Mouse (Mus musculus) intestine, embryonic 14.5 days (tissue): Measurements from ENCODE around the gene Kdm6a. TPM values are rescaled to one million over a fixed set of nuclear protein-coding genes. Genes with fewer than 3 reads are reported as not detected.

Experiments
- ATAC-seq: fragments of 200-750 bp; cut with Nextera tagmentation; replicated peaks from 2 replicates; pipeline ENCODE4 v1.8.0; 2017; ENCODE audit warnings: low read depth, moderate number of reproducible peaks, moderate TSS enrichment, moderate library complexity; ENCODE audit not compliant: low FRiP score, low TSS enrichment
- DNase-seq: peaks from one replicate; pipeline ENCODE4 v3.0.0-alpha.2; 2018; ENCODE audit warnings: low spot score
- H3K27ac ChIP-seq: fragments of 300-500 bp; sonication (generic); 2 replicates; pipeline ENCODE4 v1.5.1; 2014; ENCODE audit warnings: low read depth, mild to moderate bottlenecking, control low read depth
- H3K27me3 ChIP-seq: fragments of 300-500 bp; sonication (generic); replicated peaks from 2 replicates; pipeline ENCODE4 v1.6.1; 2014; ENCODE audit warnings: low read length, control low read depth; ENCODE audit not compliant: control insufficient read depth, insufficient read depth
- H3K36me3 ChIP-seq: fragments of 300-500 bp; sonication (generic); 2 replicates; pipeline ENCODE4 v1.6.1; 2014; ENCODE audit warnings: low read length, control low read depth; ENCODE audit not compliant: control insufficient read depth, insufficient read depth
- H3K4me1 ChIP-seq: fragments of 300-500 bp; sonication (generic); replicated peaks from 2 replicates; pipeline ENCODE4 v1.6.1; 2014; ENCODE audit warnings: low read length, control low read depth, mixed read lengths; ENCODE audit not compliant: control insufficient read depth, insufficient read depth
- H3K4me2 ChIP-seq: fragments of 300-500 bp; sonication (generic); 2 replicates; pipeline ENCODE4 v1.6.1; 2014; ENCODE audit warnings: low read length
- H3K4me3 ChIP-seq: fragments of 300-500 bp; sonication (generic); 2 replicates; pipeline ENCODE4 v1.5.1; 2014; ENCODE audit warnings: low read depth, low read length, control low read depth, mixed read lengths
- H3K9ac ChIP-seq: fragments of 300-500 bp; sonication (generic); 2 replicates; pipeline ENCODE4 v1.6.1; 2014; ENCODE audit warnings: mild to moderate bottlenecking, low read length
- H3K9me3 ChIP-seq: fragments of 300-500 bp; sonication (generic); 2 replicates; pipeline ENCODE4 v1.6.1; 2016; ENCODE audit warnings: low read length, control low read depth; ENCODE audit not compliant: control insufficient read depth
- WGBS: fragments of 180-500 bp; shearing (Covaris S2); extraction: QIAGEN DNeasy Blood & Tissue Kit; methylation state at CpG from one replicate; pipeline ENCODE4 v1.1.7; 2014; 5-methylcytosine and 5-hydroxymethylcytosine counted together
- polyA plus RNA-seq: library from polyadenylated mRNA; unstranded; fragments of >200 nt; fragmentation: Nextera tagmentation; extraction: Ambion mirVana; gene quantifications from 2 replicates; pipeline ENCODE4 v1.2.1, GENCODE M21; 2014

The Kdm6a gene
- polyA plus RNA-seq: 21.5 and 34.2 TPM in 2 replicates

DNA sequence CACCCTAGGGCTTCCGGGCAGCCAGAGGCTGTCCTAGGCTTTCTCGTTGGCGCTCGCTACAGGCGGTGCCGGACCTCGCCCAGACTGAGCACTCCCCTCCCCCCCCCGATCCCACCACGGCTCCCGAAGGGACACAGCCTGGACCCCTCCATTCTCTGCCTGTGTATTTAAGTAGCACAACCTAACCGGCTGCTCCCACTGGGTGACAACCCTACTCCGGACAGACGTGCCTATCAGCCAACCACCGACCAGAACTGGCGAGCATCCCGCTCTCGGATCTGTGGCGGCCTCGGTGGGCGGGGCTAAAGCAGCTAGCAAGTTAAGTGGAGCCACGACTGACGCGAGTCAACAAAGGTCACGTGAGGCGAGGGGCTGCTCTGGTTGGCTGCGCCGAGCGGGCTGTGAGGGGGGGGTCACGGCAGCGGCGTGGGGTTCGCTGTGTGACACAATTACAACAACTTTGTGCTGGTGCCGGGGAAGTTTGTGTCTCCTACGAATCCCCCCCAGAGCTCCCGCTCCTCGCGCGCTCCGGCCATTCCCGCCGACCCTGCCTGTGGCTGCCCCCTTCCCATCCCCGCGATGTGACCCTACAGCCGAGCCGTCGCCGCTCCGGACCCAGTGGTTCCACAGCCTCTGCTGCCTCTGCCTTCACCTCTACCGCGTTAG lies at the start of gene Kdm6a:
Gene Kdm6a (plus strand): TSS at position 384 of the 666 bp plus-strand sequence.
- DNase-seq (peak; percentile 93), ATAC-seq (peak; percentile 100)
- H3K4me2 ChIP-seq: peak within 1 kb of the TSS; percentile 55
- under 1% methylated on average over 39 of the region's 50 CpGs for WGBS
- no peaks in the 10 kb centered on the region for H3K4me1 ChIP-seq
- H3K27me3 ChIP-seq: no peaks in the 10 kb centered on the region
- H3K9me3 ChIP-seq: no peaks in the 10 kb centered on the region
- peak within 1 kb of the TSS; percentile 97 for H3K27ac ChIP-seq
- H3K36me3 ChIP-seq: no peaks in the 10 kb centered on the region
- peak within 1 kb of the TSS; percentile 91 for H3K9ac ChIP-seq
- peak within 1 kb of the TSS; percentile 70 for H3K4me3 ChIP-seq

DNA sequence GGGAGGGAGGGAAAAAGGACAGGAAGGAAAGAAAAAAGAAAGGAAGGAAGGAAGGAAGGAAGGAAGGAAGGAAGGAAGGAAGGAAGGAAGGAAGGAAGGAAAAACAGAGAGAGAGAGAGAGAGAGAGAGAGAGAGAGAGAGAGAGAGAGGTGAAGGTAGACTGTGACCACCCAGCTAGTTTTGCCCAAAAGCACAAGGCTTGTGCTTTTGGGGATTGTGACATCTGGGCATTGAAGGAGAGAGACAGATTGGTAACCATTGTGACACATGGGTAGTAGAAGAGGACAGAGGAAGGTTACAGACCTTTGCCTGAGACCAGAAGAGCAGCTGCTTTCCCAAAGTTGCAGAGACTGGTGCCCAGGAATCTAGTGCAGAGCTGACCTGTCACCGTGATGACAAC lies 16.8 kb upstream of the Kdm6a start, which contains the start of gene Dusp21:
Gene Dusp21 (plus strand): TSS at position 301 of the 400 bp plus-strand sequence.
- H3K9me3 ChIP-seq: no peaks in the 10 kb centered on the region
- no peaks in the 10 kb centered on the region for H3K4me1 ChIP-seq
- H3K27ac ChIP-seq: no peak within 1 kb of the TSS
- ATAC-seq (no peak), DNase-seq (no peak)
- no peak within 1 kb of the TSS for H3K9ac ChIP-seq
- no peaks in the 10 kb centered on the region for H3K36me3 ChIP-seq
- H3K4me3 ChIP-seq: no peak within 1 kb of the TSS
- no peaks in the 10 kb centered on the region for H3K27me3 ChIP-seq
- no peak within 1 kb of the TSS for H3K4me2 ChIP-seq
- 87% methylated on average over 1 of the region's 1 CpGs for WGBS

DNA sequence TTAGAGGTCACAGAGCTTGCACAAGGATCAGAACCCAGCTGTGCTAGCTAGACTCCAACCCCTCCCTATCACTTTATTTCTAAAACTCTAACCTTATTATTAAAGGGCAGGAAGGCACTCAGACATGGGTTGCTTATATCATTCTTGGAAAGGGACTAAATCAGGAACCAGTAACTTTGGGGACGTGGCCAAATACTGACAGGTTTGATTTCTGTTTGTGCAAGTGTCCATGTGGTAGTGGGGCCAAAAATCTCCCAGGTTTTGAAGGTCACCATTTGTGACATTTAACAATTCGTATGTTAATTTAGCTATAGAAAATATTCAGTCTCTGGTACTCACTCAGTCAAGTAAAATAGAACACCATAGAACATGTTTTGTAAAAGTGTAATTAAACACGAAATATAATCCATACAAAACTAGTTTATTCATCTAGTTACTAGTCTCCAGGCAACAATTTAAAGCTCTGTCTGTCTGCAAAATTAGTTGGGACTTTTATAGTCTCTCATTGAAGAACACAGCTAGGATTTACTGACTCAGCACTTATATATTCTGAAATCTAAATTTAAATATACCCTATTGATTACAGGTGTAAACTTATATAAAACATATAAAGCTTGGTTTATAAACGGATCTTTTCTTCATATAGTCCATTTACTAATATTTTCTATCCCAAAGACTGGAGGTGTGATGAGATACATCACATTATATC lies 1.5 kb upstream of the Kdm6a start:
- WGBS: 72% methylated on average over 4 of the region's 4 CpGs
- H3K9me3 ChIP-seq: no peaks in the 10 kb centered on the region
- peak overlapping the region; percentile 55 for H3K4me2 ChIP-seq
- no peak overlapping the region for H3K27ac ChIP-seq
- DNase-seq: no peak
- no peaks in the 10 kb centered on the region for H3K27me3 ChIP-seq
- no peaks in the 10 kb centered on the region for H3K36me3 ChIP-seq
- ATAC-seq: no peak
- H3K9ac ChIP-seq: no peak overlapping the region; the same call in 1 of the 2 replicates
- no peak overlapping the region for H3K4me3 ChIP-seq
- H3K4me1 ChIP-seq: no peaks in the 10 kb centered on the region

DNA sequence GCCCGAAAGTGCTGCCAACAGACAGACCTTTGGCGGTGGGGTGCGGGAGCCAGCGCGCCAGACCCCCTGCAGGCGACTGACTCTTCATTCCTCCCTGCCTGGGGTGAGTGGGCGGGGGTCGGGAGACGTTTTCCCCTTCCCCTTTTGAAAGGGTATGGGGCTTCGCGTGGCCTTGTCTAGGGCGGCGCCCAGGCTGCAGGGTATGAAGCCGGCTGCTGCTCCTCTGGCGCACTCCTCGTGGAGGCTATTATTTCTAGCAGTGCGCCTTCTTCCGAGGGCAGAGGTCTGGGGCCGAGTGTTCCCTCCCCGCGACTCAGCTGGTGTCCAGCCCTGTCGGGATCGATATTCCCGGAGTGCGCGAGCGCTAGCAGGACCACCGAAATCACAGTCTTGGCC lies 581 bp upstream of the Kdm6a start:
- WGBS: 0% methylated on average over 25 of the region's 28 CpGs
- Histone ChIP-seq H3K9me3 (no peaks in the 10 kb centered on the region), H3K27ac (peak overlapping the region; percentile 82), H3K27me3 (no peaks in the 10 kb centered on the region), H3K4me2 (peak overlapping the region; percentile 55), H3K4me1 (no peaks in the 10 kb centered on the region), H3K36me3 (no peaks in the 10 kb centered on the region), H3K4me3 (peak overlapping the region; percentile 70), H3K9ac (peak overlapping the region; percentile 75)
- ATAC-seq (peak; percentile 78), DNase-seq (no peak)

DNA sequence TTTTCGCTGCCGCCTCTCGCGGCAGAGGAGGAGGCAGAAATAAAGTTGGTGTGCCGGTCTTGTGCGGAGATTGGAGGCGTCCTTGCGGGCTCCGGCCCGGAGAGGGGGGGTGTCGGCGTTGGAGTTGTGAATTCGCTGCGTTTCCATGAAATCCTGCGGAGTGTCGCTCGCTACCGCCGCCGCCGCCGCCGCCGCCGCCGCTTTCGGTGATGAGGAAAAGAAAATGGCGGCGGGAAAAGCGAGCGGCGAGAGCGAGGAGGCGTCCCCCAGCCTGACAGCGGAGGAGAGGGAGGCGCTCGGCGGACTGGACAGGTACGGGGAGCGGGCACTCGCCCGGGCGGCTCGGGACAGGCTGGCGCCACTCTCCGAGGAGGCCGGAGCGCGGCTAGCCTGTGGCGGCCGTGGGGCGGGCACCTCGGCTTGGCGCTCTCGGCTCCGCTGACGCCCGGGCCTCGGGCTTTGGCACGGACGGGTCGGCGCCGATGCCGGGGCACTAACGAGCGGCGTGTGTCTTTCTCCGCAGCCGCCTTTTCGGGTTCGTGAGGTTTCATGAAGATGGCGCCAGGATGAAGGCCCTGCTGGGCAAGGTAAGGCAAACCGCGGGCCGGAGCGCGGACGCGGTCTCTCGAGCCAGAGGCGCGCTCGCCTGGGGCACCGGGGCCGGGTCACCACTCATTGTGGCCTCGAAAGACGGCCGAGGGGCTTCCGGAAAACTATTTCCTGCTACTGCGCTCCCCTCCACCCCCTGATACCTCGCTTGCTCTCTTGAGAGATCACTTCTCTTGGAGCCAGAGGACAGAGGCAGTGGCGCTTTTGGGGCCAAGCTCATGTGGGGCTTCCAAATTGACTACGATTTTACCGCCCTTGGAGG lies 721 bp downstream of the Kdm6a start:
- ATAC-seq: peak; percentile 33

DNA sequence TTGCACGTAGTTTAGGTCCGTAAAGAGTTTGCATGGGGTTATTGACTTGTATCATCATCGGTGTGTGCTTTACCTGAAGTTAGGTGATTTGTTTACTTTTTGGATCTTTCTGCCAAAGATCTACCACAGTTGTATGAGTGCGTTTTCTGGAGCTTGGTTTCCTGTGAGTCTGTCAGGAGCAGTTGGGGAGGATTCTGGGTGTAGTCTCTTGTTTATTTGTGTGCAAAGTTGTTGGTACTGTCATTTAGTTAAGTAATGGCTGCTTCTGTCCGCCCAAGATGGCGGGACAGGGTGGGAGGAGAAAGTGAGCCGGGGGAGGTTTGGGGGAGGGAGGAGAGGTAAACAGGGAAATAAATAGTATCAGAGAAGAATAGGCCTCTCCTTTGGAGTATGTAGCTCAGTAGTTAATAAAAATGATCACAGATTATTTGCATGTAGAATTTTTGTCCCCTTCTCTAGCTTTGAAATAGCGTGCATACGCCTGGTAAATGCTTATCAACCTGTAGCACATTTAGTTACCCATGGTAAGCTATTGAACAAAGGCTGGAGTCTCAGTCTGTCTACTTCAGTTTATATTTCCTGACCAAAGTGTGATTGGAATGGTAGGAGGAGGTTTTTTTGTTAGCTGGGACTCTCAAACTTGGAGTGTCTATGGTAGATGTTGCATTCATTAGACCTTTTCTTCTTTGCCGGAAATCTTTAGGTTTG lies 1.7 kb downstream of the Kdm6a start:
- 4% methylated on average over 10 of the region's 10 CpGs for WGBS

More for the DNA sequence above, 721 bp downstream of the Kdm6a start:
- peak overlapping the region; percentile 91 for H3K9ac ChIP-seq
- no peaks in the 10 kb centered on the region for H3K36me3 ChIP-seq
- H3K27ac ChIP-seq: peak overlapping the region; percentile 97
- peak; percentile 82 for DNase-seq
- no peaks in the 10 kb centered on the region for H3K9me3 ChIP-seq
- peak overlapping the region; percentile 70 for H3K4me3 ChIP-seq
- no peaks in the 10 kb centered on the region for H3K4me1 ChIP-seq
- H3K27me3 ChIP-seq: no peaks in the 10 kb centered on the region
- H3K4me2 ChIP-seq: peak overlapping the region; percentile 55
- under 1% methylated on average over 79 of the region's 95 CpGs for WGBS

DNA sequence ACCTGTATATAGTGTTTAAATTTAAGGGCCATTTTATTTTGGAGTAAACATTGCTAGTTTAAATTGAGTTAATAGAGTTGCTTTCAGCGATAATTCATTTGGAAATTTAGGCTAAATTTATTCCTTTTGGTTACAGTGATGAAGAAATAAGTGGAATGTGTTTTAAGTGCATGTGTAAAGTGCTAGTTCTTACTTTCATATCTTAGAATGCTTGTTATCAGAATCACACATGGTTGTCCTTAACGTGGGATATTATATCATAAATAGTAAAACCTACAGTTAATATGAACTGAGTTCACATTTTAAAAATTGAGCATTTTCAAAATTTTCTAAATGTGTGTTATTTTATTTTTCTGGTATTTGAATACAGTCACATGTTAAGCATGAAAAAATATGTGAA lies 2.7 kb downstream of the Kdm6a start:
- peak overlapping the region; percentile 70 for H3K4me3 ChIP-seq
- WGBS: 62% methylated on average over 2 of the region's 2 CpGs
- H3K9ac ChIP-seq: no peak overlapping the region
- no peaks in the 10 kb centered on the region for H3K9me3 ChIP-seq
- peak overlapping the region; percentile 55 for H3K4me2 ChIP-seq
- no peak overlapping the region for H3K27ac ChIP-seq
- no peaks in the 10 kb centered on the region for H3K4me1 ChIP-seq
- H3K36me3 ChIP-seq: no peaks in the 10 kb centered on the region
- ATAC-seq (no peak), DNase-seq (no peak)
- no peaks in the 10 kb centered on the region for H3K27me3 ChIP-seq

More for the DNA sequence above, 1.7 kb downstream of the Kdm6a start:
- DNase-seq: no peak
- H3K4me3 ChIP-seq: peak overlapping the region; percentile 70
- no peaks in the 10 kb centered on the region for H3K36me3 ChIP-seq
- peak overlapping the region; percentile 55 for H3K4me2 ChIP-seq
- H3K27me3 ChIP-seq: no peaks in the 10 kb centered on the region
- H3K9ac ChIP-seq: peak overlapping the region; percentile 91
- no peak for ATAC-seq
- H3K9me3 ChIP-seq: no peaks in the 10 kb centered on the region
- H3K27ac ChIP-seq: peak overlapping the region; percentile 97
- H3K4me1 ChIP-seq: no peaks in the 10 kb centered on the region

DNA sequence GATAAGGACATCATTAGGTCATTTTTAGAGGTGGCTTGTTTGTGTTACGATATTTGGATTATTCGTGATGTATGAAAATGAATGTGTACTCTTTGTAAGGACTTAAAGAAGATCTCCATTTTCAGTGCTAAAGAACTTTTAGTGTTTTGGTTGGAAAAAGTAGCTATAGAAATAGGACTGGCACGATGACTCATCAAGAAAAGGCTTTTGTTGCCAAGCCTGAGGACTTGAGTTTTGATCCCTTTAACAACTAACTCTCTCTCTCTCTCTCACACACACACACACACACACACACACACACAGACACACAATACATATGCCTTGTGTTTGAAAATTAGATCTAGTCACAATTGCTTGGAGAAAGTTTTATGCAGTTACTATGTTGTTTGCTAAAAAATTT lies 4.6 kb downstream of the Kdm6a start:
- no peaks in the 10 kb centered on the region for H3K27me3 ChIP-seq
- WGBS: 82% methylated on average over 3 of the region's 3 CpGs
- H3K4me1 ChIP-seq: no peaks in the 10 kb centered on the region
- H3K9me3 ChIP-seq: no peaks in the 10 kb centered on the region
- ATAC-seq: no peak
- no peak overlapping the region for H3K4me2 ChIP-seq
- no peak for DNase-seq
- H3K27ac ChIP-seq: no peak overlapping the region
- no peak overlapping the region for H3K4me3 ChIP-seq
- H3K9ac ChIP-seq: no peak overlapping the region
- no peaks in the 10 kb centered on the region for H3K36me3 ChIP-seq
